Mouse (Mus musculus): ENCODE measurements around the gene Rere. TPM values are rescaled to one million over a fixed set of nuclear protein-coding genes. Genes with fewer than 3 reads are reported as not detected.
A peak's percentile ranks its signal among the peaks of the same experiment; 100 is the strongest.

Gene Rere
- total RNA-seq, 1 experiment from 2014 or later = 177 TPM

DNA sequence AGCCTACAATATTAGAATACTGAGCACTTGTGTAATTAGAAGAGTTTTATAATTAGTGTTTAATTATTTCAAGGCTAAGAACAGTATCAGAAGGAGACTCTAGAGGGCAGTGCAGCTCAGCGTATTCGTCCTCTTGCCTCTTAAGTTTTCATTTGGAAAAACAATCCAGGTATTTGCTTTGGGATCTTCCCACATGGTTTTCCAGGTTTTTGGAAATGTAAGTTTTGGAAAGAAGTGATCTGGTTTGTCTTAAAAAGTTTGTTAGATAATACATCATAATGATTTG is 65.9 kb downstream of the Rere start:
- no peak for DNase-seq

DNA sequence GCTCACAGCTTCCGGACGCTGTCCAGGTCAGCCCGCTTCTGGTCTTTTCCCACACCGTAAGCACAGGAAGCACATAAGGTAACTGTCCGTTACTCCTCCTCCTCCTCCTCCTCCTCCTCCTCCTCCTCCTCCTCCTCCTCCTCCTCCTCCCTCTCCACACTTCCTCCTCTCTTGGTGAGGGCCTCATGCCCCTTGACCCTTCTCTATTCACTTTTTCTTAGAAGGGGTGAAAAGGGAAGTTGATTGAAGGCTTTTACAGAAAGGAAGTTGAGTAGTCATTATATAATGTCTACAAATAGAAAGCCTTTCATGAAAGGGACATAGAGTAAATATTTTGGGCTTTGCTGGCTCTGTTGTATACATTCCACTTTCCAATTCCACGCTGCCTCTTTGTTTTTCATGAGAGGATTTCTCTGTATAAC is 68.2 kb downstream of the Rere start:
- no peak for DNase-seq

DNA sequence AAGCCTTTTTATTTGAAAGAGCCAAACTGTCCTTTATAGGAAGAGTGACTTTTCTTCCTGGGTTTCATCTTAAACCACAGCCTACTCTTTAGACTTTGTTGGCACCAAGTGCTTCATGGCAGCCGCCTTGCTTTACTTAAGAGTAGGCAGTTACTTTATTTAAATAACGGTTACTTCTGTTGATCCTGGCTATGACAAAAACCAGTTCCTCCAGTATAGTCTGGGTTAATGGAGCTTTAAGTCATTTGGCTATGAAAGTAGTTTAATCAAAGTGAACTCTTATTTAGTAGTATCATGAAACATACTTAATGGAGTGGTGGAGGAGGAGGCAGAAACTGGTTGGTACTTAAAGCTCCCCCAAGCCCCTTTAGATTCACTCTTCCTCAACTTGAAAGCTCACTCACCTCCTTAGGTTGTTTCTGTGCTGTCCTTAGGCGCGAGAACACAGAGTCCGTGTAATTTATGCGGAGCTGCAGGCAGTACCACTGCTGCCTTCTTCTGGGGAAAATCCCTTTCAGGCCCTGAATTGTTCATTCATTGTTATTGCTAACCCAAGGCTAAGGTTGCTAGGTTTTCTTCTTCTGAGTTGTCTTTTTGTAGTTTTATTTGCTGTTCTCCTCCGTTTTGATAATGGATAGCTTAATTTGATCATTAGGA is 70.1 kb downstream of the Rere start:
- DNase-seq = no peak

DNA sequence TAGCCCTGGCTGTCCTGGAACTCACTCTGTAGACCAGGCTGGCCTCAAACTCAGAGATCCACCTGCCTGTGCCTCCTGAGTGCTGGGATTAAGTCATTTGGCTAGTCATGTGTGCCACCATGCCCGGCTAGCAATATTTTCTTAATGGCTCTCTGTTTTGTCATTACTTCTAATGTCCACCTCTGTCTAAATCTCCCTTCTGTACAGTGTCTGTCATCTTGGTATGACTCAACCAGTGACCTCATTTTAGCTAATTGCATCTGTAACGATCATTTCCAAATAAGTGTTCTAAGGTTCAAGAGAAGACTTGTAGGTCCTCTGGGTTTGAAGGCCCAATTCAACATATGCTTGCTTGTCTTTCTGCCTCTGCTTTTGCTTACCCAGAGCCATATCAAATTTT is 71.3 kb downstream of the Rere start:
- no peak for DNase-seq

DNA sequence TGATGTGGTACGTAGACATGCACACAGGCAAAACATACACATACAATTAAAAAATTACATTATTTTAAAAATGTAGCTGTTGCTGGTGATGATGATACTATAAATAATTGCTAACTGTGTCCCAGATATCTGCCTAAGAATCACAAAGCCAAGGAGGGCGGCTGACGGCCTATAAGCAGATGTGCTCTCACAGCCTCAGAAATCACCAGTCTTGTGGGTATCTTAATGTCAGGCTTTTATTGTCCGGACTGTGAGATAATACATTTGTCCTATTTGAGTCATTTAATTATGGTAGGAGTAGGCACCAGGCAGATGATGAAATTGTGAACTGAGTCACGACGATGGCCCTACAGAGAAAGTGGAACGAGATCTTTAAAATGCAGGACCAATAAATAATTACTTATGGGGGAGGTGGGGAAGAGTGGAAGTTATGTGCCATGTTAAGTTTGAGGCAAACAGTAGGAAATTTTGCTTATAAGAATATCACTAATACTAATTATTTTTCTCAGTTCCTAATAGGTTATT is 72.0 kb downstream of the Rere start:
- no peak for DNase-seq

DNA sequence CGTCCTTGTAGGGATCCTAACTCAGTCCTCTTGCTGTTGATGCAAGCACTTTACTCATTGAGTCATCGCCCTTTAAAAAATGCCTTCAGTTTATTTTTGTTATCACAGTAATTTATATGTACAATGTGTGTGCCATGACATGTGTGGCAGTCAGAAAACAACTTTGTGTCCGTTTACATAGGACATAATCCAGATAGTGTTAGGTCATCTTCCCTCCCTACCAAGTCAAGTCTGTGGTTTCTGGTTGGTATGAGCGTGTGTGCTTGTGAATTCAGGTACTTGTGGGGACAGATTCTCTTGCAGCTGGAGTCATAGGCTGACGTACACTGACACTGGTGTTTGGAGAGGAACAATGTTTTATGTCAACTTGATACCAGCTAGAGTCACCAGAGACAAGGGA is 74.4 kb downstream of the Rere start:
- DNase-seq = no peak

DNA sequence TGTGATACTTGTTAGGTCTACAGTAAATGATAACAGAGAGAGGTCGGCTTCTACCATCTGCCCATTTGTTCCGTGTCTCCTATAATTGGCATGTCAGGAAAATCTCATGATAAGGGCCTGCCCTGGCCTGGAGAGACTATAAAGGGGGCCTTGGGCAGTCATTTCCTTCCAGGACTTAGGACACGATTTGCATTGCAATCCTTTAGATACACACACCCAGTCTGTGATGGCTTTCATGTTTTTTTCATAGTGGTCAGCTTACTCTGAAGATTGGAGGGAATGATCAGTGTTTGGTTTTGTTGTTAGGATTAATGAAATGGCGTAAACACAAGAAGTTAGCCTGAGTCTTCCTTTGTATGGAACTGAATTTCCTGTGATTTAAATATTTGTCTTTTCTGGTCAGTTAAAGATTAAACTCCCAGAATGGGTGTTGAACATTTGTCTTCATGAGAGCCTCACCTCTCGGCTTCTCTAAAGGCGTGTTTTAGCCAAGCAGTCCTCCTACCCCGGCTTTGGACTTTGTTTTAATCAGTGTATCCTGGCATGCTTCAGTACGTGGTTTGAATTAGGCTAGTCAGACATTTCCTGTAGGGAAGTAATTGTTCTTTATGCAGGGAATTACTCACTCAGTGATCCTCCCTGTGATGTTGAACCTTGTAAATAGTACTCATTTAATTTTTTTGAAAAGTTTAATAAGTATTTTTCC is 80.7 kb downstream of the Rere start:
- DNase-seq = no peak

DNA sequence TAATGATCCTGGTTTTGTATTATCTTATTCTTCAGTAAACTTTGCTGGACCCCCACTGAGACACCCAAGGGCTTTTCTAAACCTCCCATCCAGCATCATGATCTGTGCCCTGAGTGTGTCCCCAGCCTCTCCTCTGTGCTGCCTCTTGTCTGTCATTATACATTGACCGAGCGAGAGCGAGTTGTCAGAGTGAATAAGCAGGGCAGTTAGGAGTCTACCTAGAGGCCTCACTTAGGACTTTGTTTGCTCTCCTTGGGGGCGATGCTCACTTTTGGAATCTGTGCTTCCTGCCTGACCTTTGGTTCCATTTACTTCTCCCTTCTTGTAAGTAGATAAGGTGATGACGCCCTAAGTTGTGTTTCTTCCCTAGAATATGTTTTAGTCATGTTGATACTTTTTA is 81.4 kb downstream of the Rere start:
- no peak for DNase-seq

DNA sequence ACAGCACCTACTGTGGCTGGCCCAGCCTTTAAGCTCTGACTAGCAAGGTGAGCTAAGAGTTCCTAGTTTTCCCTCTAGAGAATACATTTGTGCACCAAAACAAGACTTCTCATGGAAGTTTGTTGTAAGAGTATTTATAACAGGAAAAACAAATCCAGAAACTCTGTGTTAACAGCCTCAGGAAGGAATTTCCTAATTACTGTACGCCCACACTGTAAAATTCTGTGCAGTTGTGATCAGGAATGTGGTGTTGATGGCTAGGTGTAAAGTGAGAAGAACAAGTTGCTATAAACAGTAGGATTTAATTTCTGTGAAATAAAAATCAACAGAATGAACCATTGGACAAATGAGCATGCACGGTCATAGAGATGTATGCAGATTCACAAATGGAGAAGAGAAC is 83.3 kb downstream of the Rere start:
- no peak for DNase-seq

DNA sequence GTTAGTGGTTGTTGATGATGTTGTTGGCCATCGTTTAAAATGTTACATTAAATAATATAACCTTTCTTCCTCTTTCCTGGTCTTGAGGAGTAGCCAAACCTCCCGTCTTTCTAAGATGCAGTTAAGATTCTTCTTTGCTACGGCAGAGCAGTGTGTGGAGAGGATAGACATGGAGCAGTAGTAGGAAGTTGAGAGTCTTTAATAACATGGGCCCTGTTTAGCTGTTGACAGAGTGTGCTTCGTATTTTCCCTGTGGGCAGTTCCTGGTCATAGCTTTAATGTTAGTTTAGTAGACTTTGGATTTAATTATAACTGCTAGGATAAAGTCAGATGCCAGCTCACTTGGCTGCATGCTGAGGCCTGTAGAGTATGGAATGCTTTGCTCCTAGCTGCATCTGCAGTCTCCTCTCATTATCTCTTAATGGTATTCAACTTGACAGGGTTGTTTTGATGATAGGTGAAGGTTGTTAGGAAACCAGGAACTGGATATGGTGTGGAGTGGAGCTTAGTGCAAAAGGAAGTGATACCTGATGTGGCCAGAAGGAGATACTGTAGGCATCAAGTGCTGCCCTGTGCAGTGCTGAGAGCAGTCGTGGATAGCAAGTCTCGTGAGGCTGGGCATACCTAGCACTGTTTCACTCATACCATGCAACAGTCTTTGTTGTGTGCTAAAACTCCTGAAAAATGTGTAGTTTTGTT is 85.2 kb downstream of the Rere start:
- DNase-seq = no peak

DNA sequence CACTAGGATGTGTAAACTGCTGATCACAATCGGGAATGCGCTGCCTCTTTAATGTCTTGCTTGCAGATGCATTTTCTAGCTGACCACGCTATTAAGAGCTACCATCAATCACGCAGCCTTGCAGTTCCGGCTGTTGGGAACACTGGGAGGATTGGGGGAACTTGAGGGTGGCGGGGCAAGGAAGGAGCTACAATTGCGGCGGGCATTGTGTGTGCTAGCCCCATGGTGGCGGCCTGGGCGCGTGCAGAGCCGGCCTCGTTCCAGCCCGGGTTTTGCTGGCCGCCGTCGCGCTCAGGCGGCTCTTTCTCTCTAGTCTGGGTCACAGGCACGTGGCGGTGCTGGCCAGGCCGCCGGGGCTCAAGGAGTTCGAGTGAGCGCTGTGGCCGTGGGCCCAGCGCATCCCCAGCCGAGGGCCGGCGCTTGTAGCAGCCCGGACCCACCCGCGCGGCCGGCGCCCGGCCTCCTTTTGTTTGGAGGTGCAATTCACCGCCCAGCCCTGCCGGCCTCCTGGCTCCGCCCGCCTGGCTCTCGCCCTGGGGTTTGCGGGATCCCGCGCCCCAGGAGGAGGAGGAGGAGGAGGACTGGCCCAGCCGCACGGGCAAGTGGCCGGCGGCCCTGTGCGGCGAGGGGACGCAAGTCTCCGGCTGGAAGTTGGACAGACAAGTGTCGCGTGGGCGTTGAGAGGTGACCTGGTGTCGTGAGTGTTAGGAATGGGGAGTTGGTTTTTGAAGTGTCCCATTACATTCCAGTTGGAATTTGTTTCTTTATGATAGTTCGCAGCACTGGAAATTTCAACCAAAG is 90.3 kb downstream of the Rere start:
- peak; percentile 82 for DNase-seq

DNA sequence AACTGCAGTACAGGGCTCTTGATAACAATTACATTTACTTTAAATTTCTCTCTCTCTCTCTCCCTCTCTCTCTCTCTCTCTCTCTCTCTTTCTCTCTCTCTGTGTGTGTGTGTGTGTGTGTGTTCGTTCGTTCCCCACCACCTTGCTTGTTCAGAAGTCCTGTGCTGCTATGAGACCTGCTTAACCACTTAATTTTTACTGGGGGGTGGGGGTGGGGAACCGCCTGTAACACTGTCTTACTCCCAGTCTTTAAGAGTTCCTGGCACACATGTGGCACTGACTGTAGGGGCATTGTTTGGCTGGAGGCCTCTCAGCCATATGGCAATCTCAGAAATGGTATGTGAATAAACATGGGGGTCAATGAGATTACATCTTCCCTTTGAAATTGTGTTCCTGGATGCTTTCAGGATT is 91.2 kb downstream of the Rere start:
- DNase-seq = no peak

DNA sequence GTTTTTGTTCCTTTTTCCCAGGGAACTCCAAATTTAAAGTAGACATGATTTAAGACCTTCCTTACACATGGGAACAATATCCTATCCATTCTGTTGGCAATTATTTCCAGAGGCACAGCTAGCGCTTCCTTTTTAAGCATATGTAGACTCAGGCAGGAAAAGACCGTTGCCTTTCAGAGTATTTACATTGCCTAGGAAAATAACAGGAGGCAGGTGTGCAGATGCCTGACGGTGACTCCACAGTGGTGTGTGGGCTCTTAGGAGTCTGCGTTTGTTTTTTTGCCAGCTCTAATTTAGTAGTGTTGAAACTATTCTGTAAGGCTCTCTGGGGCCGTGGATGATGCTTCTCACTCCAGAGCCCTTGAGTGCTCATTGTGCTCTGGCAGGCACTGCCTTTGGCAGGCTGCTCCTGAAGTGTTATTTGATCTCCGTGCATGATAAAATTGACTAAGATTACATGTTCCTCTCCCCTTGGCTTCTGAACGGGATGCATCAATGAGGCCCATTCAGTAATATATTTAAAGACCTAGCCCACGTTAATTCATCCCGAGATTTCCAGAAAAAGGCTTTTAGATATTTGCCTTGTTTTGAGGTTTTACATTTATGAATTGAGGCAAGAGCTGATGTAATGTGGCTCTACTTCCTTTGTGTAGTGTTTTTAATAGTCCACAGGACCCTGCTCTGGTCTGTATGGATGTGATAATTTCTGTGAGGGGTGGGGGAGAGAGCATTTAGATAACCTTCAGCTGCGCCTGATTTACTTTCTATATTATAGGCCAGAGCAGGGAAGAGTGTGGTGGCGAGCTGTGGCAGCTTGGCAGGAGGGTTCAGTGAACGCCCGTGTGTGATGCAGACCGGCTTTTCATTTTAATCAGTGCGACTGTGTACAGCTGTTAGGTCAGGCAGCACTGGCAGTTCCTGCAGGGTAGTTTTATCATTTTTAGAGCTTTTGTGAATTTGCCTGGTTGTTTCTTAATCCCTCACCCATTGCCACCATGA is 92.0 kb downstream of the Rere start:
- peak; percentile 16 for DNase-seq

DNA sequence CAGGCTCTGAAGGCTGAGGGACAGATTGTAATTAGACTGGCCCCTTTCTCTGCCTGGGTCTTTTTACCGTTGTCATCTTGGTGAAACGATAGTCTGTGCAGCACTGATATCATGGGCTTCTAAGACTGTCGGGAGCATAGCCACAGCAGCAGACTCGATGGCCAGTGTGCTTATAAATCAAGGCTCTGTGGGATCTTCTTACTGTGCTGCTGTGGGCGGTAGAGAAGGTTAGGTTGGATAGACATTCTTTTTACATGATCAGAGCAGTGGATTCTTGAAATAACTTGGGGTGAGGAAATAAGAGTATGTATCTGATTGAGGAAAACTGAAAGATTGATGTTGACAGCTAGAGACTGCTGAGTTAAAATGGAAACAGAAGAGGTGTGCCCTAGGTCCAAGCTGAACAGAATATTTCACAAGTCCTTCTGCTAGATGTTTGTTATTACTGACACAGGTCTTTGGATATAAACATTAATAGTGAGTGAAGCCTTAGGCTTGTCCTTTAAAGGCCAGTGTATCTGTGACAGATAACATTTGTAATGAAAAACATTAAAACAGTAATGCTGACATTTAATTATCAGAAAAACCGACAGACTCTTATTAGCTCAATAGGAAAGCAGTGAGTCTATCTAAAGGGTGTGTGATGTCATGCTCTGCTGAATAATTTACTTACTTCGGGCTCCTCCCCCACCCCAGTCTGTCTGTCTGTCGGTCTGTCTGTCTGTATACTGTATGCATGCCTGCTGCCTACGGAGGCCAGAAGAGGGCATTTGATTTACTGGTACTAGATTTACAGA is 93.4 kb downstream of the Rere start:
- DNase-seq = no peak

DNA sequence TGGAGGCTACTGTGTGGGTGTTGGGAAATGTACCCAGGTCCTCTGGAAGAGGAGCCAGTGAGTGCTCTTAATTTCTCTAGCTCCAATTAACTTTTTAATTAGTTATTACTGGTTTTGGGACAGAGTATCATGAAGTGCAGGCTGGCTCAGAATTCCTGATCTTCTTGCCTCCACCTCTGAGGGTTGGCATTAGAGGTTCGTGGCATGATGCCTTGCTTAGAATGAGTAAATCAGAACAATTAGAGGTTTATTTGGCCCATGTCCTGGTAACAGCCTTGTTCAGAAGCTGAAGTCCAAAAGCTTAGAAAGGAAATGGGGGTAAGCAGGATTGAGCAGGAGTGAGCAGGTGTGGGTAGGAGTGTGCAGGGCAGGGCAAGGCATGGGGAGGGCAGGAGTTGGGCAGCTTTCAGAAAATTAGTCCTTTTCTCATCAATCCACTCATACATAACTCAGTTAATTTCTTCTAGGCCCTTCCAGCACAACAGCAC is 94.0 kb downstream of the Rere start:
- no peak for DNase-seq

DNA sequence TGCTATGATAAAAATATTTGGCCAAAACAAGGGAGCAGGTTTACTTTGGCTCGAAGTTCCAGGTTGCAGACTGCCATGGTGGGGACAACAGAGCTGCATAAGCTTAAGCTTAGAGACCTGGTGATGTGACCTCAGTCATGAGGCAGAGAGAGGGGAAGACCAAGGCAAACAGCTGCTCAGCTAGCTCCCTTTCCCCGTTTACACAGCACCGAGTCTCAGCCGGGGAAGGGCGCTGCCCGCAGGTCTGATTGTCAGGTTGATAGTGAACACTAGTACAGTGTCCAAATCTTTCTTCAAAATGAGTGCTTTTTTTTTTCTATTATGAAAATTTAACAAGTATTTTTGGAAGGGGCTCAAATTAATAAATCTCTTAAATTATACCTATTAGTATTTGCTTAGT is 97.9 kb downstream of the Rere start:
- no peak for DNase-seq

DNA sequence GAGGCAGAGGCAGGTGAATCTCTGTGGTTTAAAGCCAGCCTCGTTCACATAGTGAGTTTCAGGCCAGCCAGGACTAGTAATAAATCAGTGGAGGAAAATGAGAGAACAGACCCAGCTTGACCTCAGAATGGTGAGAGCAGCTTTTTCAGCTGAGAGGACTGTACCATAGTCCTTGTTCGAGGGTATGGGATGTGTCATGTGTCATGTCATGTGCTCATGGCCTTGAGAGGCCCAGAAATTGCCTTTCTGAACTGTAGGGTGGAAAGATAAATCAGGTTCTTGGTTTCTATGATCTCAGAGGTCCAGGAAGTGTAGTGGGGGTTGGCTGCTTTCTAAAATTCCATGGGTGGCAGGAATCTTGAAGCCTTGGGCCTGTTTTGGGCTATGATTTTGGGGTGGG is 98.3 kb downstream of the Rere start:
- DNase-seq = peak; percentile 30

DNA sequence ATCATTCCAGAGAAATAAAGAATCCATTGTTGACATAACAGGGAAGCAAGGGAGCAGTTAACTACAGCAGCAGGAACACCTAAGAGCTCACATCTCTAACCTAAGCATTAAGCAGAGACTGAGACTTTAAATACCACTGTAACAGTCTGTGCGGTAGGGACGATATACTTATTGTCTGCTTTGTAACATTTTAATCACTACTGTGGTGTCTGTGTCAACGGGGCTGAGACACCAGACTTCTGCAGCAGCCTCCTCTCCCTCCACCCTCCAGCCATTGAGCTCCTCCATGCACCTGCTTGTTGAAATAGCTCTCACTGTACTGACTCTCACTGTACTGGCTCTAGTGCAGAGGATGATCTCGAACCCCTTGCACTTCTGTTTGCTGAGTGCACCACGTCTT is 98.8 kb downstream of the Rere start:
- no peak for DNase-seq

DNA sequence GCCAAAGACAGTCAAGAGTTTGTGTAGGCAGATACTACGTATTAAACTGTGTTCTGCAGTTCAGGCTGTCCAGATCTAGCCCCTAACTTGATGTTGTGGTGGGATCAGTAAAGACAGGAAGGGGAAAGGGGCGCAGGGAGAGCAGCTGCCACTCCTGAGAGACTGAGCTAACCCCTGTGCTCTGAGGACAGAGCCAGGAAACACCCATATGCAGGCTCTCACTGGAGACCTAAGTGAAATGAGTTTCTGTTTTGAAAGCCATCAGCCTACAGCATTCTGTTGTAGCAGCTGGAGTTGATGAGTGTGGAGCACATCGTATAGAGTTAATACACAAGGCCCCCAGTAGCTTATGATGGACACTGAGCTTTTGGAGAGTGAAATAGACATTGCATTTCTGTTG is 101.1 kb downstream of the Rere start:
- DNase-seq = no peak

DNA sequence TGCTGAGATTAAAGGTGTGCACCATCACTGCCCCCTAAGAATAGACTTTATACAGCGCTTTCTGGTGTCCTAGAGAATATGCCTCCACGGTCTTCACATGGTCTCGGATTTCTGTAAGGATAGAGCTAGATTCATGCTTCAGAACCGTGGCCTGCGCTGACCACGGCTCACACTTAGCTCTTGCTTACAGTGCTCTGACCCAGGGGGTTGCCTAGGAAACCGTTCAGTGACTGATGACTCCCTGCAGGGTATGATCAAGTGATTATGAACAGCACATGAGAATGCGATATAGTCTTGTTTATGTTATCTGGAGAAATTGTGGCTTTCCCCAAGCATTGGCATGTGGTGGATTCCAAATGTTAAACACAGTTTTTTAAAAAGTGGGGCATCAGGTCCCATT is 103.0 kb downstream of the Rere start:
- no peak for DNase-seq

DNA sequence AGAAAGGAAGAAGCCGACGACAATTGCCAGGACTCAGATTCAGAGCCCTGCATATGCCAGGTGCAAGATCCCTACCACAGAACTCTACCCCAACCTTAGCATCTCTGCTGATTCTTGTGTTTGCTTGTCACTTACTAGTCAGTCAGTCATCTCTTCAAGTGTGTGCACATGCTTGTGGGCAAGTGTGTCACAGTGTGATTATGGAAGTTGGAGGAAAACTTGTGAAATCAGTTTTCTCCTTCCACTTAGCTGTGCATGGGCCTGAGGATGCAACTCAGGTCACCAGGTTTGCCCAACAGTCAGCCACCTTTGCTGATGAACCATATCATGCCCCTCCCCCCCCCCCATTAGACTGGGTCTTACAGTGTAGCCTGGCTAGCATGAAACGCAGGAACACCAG is 103.5 kb downstream of the Rere start:
- no peak for DNase-seq

Data from adrenal gland, postnatal 25 days (tissue).